Mouse (Mus musculus): ENCODE results near the gene Swap70. TPM values are rescaled to one million over a fixed set of nuclear protein-coding genes. Genes with fewer than 3 reads are reported as not detected.

Swap70 gene
- total and polyA plus RNA-seq, 3 experiments: 296 to 398 (median 370) TPM

- H3K27me3 ChIP-seq (replicated peaks): no peaks in the 10 kb centered on the region
- peaks cover 64 to 83% of the 10 kb centered on the region in 2 experiments for H3K36me3 ChIP-seq (replicated peaks in 1 of 2; ENCODE audit: control insufficient read depth in 1 of 2, insufficient read depth in 1 of 2, low read length in 1 of 2)
- H3K79me2 ChIP-seq (replicated peaks; ENCODE audit: control insufficient read depth, extremely low read depth, insufficient read depth, poor library complexity, severe bottlenecking): peaks cover 95% of the 10 kb centered on the region
- no peak overlapping the region for H3K9ac ChIP-seq (ENCODE audit: insufficient read depth, low read depth)
- H3K4me2 ChIP-seq (ENCODE audit: insufficient read depth, low read depth, poor library complexity, severe bottlenecking): peak overlapping the region; percentile 16; the same call in 1 of the 2 replicates
- peaks cover 33 to 85% of the 10 kb centered on the region in 2 experiments for H3K4me1 ChIP-seq (ENCODE audit: control insufficient read depth in 1 of 2, insufficient read depth in 2 of 2)
- no peak for DNase-seq (ENCODE audit: extremely low read depth)
- H3K4me3 ChIP-seq (replicated peaks in 1 of 3; ENCODE audit: low read depth in 2 of 3, low read length in 2 of 3, poor library complexity in 1 of 3): no peak overlapping the region
- dilution Hi-C loops (cut with MboI; ENCODE audit: extremely low pct_ligation_motif_present, extremely low pct_unique_long_range_greater_than_20kb, low sequenced_read_pairs) (no loop called here), in situ Hi-C loops (cut with MboI; ENCODE audit: low pct_ligation_motif_present, low pct_unique_long_range_greater_than_20kb, low sequenced_read_pairs) (no loop called here)
- peak overlapping the region; percentile 46 for H3K27ac ChIP-seq (ENCODE audit: insufficient read depth, low read depth)
- H3K9me3 ChIP-seq (replicated peaks; ENCODE audit: low read length): no peaks in the 10 kb centered on the region
- TF ChIP-seq ZMIZ1 (IDR thresholded peaks at IDR 0.05; ENCODE audit: low read depth, low read length) (no peak), HCFC1 (IDR thresholded peaks at IDR 0.05; ENCODE audit: low read depth, low read length) (no peak), TCF12 (IDR thresholded peaks at IDR 0.05; ENCODE audit: low read depth, low read length) (no peak), GABPA (IDR thresholded peaks at IDR 0.05; ENCODE audit: insufficient replicate concordance, low read depth, low read length) (no peak), ZC3H11A (IDR thresholded peaks at IDR 0.05; ENCODE audit: low read depth, low read length) (no peak), SMC3 (IDR thresholded peaks at IDR 0.05; ENCODE audit: low read depth, low read length) (no peak), PAX5 (IDR thresholded peaks at IDR 0.05; ENCODE audit: low read length) (no peak), MYC (IDR thresholded peaks at IDR 0.05; ENCODE audit: low read depth, low read length) (no peak), MAX (IDR thresholded peaks at IDR 0.05; ENCODE audit: low read length) (no peak), E2F4 (IDR thresholded peaks at IDR 0.05; ENCODE audit: insufficient replicate concordance, low read depth, low read length) (no peak), MEF2A (IDR thresholded peaks at IDR 0.05; ENCODE audit: borderline replicate concordance, low read depth, low read length) (no peak), ETS1 (conservative IDR thresholded peaks at IDR 0.05; ENCODE audit: low read depth, low read length) (no peak), EP300 (IDR thresholded peaks at IDR 0.05; ENCODE audit: low read length) (no peak), POLR2A (IDR thresholded peaks at IDR 0.05; ENCODE audit: low read depth, low read length) (no peak; the same call in none of the 2 replicates), RAD21 (IDR thresholded peaks at IDR 0.05; ENCODE audit: low read depth, low read length) (no peak), JUN (IDR thresholded peaks at IDR 0.05; ENCODE audit: insufficient read depth, low read depth, low read length) (no peak), MAFK (IDR thresholded peaks at IDR 0.05; ENCODE audit: insufficient replicate concordance, low read length) (no peak), POLR2AphosphoS2 (IDR thresholded peaks at IDR 0.05; ENCODE audit: low read depth, low read length) (no peak), SIN3A (IDR thresholded peaks at IDR 0.05; ENCODE audit: low read length) (no peak)
These were observed 23.6 kb downstream of the Swap70 start for GRCm38 (mm10) chr7:110245128-110245527.

GRCm38 (mm10) chr7:110246526-110246925, 25.0 kb downstream of the Swap70 start:
- no peaks in the 10 kb centered on the region for H3K9me3 ChIP-seq (replicated peaks; ENCODE audit: low read length)
- no peak for DNase-seq (ENCODE audit: extremely low read depth)
- peaks cover 97% of the 10 kb centered on the region for H3K79me2 ChIP-seq (replicated peaks; ENCODE audit: control insufficient read depth, extremely low read depth, insufficient read depth, poor library complexity, severe bottlenecking)
- peak overlapping the region; percentile 39 for H3K27ac ChIP-seq (ENCODE audit: insufficient read depth, low read depth)
- H3K9ac ChIP-seq (ENCODE audit: insufficient read depth, low read depth): no peak overlapping the region
- H3K27me3 ChIP-seq (replicated peaks): no peaks in the 10 kb centered on the region
- dilution Hi-C loops (cut with MboI; ENCODE audit: extremely low pct_ligation_motif_present, extremely low pct_unique_long_range_greater_than_20kb, low sequenced_read_pairs): no loop called here
- peaks cover 34 to 90% of the 10 kb centered on the region in 2 experiments for H3K4me1 ChIP-seq (ENCODE audit: control insufficient read depth in 1 of 2, insufficient read depth in 2 of 2)
- peaks cover 65 to 86% of the 10 kb centered on the region in 2 experiments for H3K36me3 ChIP-seq (replicated peaks in 1 of 2; ENCODE audit: control insufficient read depth in 1 of 2, insufficient read depth in 1 of 2, low read length in 1 of 2)
- no peak overlapping the region for H3K4me3 ChIP-seq (replicated peaks in 1 of 3; ENCODE audit: low read depth in 2 of 3, low read length in 2 of 3, poor library complexity in 1 of 3)
- peak; percentile 36; the same call in 1 of the 2 replicates for TF ChIP-seq BHLHE40 (IDR thresholded peaks at IDR 0.05; ENCODE audit: low read depth, low read length)
- peak; percentile 49; the same call in 1 of the 2 replicates for TF ChIP-seq SIN3A (IDR thresholded peaks at IDR 0.05; ENCODE audit: low read length)
- no peak for TF ChIP-seq ZNF384 (IDR thresholded peaks at IDR 0.05; ENCODE audit: low read depth, low read length)
- no peak overlapping the region for H3K4me2 ChIP-seq (ENCODE audit: insufficient read depth, low read depth, poor library complexity, severe bottlenecking)
- in situ Hi-C loops (cut with MboI; ENCODE audit: low pct_ligation_motif_present, low pct_unique_long_range_greater_than_20kb, low sequenced_read_pairs): no loop called here

Data from CH12.LX (cell line).